Mouse (Mus musculus) 3134 (cell line): ENCODE measurements around the gene Gm9970.
A peak's percentile ranks its signal among the peaks of the same experiment; 100 is the strongest.

ENCODE experiments used
- DNase-seq: peaks from one replicate; pipeline ENCODE4 v3.0.0-alpha.2; 2011; ENCODE audit warnings: low spot score; ENCODE audit not compliant: insufficient read length; ENCODE audit errors: extremely low read depth

The Gm9970 gene

DNA sequence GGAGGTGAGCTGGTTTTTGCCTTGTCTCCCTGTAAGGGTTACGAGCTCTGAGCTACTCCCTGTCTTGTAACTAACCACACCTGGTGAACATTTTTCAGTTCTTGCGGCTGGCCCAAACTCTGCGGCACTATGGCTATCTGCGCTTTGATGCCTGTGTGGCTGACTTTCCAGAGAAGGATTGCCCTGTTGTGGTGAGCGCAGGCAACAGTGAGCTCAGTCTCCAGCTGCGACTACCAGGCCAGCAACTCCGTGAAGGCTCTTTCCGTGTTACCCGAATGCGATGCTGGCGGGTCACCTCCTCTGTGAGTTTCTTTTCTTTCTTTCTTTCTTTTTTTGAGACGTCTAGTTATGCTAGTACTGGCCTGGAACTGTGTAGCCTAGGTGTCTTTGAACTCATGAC is 44.0 kb downstream of the Gm9970 start:
- DNase-seq = no peak

GRCm38 (mm10) chr5:31196207-31196606 is 44.8 kb downstream of the Gm9970 start:
- no peak for DNase-seq

DNA sequence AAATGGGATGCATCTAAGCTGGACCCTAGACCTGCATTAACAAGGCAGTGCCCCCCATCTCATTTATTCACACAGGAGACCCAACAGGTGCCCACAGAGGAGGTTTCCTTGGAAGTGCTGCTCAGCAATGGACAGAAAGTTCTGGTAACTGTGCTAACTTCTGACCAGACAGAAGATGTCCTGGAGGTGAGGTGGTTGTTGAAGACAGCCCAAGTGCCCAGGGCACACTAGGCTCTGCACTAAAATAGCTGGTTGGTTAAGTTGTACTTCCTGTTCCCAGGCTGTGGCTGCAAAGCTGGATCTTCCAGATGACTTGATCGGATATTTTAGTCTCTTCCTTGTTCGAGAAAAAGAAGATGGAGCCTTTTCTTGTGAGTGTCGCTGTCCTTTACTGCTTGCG is 45.4 kb downstream of the Gm9970 start:
- DNase-seq = no peak

- no peak for DNase-seq
Observed at GRCm38 (mm10) chr5:31194486-31195485, 46.2 kb downstream of the Gm9970 start.

- no peak for DNase-seq
Observed at GRCm38 (mm10) chr5:31193631-31194281, 47.3 kb downstream of the Gm9970 start.

- DNase-seq = peak; percentile 98
Observed at GRCm38 (mm10) chr5:31192939-31193630, 47.9 kb downstream of the Gm9970 start, which contains the start of the genes Snx17 and Eif2b4. TSS of gene Snx17 (plus strand) at chr5:31193227. TSS of gene Eif2b4 (minus strand) at chr5:31193430.

DNA sequence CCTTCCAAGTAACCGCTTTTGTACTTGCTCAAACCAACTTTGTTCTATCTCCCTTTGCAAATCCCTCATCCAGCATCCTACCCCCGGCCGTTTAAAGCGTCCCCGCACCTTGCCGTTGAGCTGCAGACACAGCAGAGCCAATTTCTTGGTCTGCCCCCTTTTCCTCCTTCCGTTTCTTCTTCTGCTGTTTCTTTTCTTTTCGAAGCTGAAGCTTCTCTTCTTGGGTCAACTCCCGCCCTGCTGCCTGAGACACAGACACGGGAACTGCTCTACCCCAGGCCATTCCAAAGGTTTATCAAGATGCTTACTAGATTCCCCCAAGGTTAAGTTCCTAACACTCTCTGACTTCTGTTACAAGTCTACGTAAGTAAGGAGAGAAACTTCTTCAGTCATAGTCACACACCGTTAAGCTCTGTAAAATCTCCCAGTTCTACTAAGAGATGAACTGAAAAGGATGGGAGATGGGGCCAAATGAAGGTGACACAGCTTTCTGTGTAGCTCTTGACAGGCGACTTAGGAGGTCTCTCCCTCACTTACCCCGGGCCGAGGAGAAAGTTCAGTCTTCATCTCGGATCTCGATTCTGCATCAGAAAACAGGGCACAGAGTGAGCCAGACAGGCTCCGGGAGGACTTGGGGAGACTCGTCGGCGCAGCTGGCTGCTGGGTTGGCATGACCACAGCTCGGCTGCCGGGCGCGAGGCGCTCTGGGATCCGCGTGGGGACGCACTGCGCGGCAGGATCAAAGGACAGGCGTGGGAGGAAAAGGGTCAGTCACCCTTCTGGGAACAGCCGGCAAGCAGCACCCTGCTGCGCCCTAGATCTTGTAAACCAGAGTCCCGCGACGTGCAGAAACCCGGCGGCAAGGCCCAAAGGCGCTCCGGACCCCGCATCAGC is 48.7 kb downstream of the Gm9970 start:
- DNase-seq = no peak
